Mouse (Mus musculus): ENCODE data around the gene Syce1l. TPM values are rescaled to one million over a fixed set of nuclear protein-coding genes. Genes with fewer than 3 reads are reported as not detected.

Syce1l gene
- total RNA-seq, 2 experiments from 2014 or later: not detected

DNA sequence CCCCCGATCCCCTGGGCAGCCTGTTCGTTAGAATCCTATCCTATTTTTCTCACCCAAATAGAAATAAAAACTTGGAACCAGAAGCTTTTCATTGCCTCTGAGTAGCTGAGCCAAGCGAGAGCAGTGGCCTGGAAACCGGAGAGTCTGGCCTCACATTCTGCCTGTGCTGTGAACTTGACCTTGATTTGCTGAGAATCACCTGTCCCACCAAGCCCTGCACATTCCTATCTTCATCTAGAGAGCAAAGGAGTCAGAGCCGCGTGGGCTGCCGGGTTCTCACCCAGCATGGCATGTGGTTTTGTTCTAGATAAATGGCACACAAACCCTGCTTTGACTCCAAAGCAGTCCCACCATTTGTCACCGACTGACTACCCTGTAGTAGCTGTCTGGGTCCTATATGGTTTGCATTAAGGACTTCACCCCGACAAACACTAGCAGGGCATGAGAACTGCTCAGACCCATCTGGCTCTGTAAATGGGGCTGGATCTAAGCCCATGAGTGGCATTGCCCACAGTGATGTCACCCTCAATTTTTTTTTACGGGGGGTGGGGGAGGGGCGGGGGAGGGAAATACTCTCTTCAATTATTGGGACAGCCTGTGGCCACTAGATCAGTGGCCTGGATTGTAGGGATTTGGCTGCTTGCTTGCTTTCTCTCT lies 29.7 kb downstream of the Syce1l start:
- no peak for ATAC-seq (replicated peaks; ENCODE audit: poor library complexity)

- ATAC-seq (replicated peaks; ENCODE audit: poor library complexity): no peak
Observed at GRCm38 (mm10) chr8:113673300-113673699, 30.3 kb downstream of the Syce1l start.

GRCm38 (mm10) chr8:113674611-113675010 lies 31.6 kb downstream of the Syce1l start:
- ATAC-seq (replicated peaks; ENCODE audit: poor library complexity): no peak

- ATAC-seq (replicated peaks; ENCODE audit: poor library complexity): no peak
Observed at GRCm38 (mm10) chr8:113675281-113675680, 32.3 kb downstream of the Syce1l start.

GRCm38 (mm10) chr8:113676811-113677210 lies 33.8 kb downstream of the Syce1l start:
- no peak for ATAC-seq (replicated peaks; ENCODE audit: poor library complexity)

- ATAC-seq (replicated peaks; ENCODE audit: poor library complexity): peak; percentile 42
Observed at GRCm38 (mm10) chr8:113679361-113679760, 36.3 kb downstream of the Syce1l start.

- peak; percentile 61 for ATAC-seq (replicated peaks; ENCODE audit: poor library complexity)
Observed at GRCm38 (mm10) chr8:113687889-113688542, 45.0 kb downstream of the Syce1l start.

DNA sequence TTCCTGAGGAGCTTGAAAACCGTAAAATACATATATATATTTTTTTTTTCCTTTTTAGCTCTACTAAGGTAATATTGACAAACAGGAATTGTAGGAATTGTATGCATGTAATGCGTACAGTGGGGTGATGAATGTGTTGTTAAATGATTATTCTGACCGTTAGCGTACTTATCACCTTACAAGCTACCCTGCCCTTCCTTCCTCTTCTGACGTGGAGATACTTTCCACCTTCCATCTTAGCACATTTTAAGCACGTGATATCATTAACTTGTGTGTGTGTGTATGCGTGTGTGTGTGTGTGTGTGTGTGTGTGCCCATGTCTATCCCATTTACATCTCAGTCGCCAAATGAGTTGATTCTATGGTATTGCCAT lies 45.5 kb downstream of the Syce1l start:
- peak; percentile 52 for ATAC-seq (replicated peaks; ENCODE audit: poor library complexity)

DNA sequence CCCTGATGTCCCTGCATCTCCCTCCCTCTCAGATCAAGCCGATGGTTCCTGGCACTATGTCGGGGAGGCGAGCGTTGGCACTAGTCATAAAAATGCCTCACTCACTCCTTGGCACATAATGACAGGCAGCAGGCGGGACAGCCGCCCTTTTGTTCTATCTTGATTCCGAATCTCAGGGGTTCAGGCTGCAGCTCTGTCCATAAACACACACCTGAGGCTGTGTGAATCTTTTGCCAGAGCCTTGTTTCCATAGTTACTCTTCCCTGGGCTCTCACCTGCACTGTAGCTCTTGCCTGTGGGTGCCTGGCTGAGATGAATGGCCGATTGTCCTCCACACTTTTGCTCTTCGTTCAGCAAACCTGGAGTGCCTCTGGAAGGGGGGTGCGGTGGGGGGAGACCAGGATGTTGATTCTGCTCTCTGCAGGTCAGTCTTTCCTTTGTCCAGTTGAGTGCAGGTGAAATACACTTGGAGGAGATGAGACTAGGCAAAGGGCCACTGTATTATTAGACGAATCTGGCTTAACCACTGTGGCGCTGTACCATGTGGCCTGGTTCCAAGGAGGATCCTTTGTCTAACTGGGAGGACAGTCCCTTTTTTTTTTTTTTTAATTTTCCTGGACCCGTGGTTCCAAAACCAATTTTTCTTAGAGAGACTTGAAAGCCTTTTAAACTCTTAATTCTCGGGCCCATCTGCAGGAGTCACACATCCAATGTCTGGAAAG lies 48.8 kb downstream of the Syce1l start:
- ATAC-seq (replicated peaks; ENCODE audit: poor library complexity): no peak

DNA sequence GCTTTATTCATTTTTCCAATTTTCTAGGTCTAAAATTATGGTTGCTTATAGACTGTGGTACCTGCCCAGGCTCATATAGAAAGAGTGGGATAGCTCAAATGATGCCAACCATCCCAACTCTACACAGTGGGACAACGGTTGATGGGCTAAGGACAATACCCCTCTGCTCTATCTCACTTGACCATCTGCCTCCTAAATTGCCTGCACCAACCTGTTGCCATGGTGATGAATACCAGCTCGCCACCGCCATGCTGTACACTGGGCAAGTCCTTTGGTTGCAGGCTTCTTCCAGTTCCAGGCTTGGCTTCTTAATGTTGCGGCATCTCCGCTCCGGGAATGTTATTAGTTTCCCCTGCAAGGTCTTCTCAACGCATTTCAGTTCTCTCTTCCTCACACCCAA lies 62.0 kb downstream of the Syce1l start:
- ATAC-seq (replicated peaks; ENCODE audit: poor library complexity): no peak

Other genes starting within 250 kb of the Syce1l start
- 12.6 and 13.0 TPM in 2 replicates for gene Mon1b, start 7.6 kb upstream of the Syce1l start, total RNA-seq (2015)
- gene Mon1b, start 7.6 kb upstream of the Syce1l start, total RNA-seq (2017): 15.6 and 15.8 TPM in 2 replicates
- gene Adamts18, start 205.5 kb downstream of the Syce1l start, total RNA-seq (2015): not detected in 2 replicates
- gene Adamts18, start 205.5 kb downstream of the Syce1l start, total RNA-seq (2017): not detected in 2 replicates